Mouse (Mus musculus) liver, adult 2 months (tissue): ENCODE measurements around the gene Asb15. TPM values are rescaled to one million over a fixed set of nuclear protein-coding genes. Genes with fewer than 3 reads are reported as not detected.

Experiments used
- DNase-seq: peaks from one replicate; pipeline ENCODE4 v3.0.0-alpha.2; 2011; ENCODE audit warnings: low read depth, low spot score; ENCODE audit errors: extremely low read depth
- H3K27ac ChIP-seq: fragments of 200-500 bp; replicated peaks from 2 replicates; pipeline ENCODE4 v1.5.1; 2012; ENCODE audit warnings: low read depth, mild to moderate bottlenecking, control low read depth, inconsistent platforms, low read length; ENCODE audit not compliant: insufficient read depth
- H3K27me3 ChIP-seq: fragments of 200-500 bp; 2 replicates; pipeline ENCODE4 v1.6.1; 2012; ENCODE audit warnings: mild to moderate bottlenecking, moderate library complexity, low read length, inconsistent platforms; ENCODE audit not compliant: control insufficient read depth, insufficient read depth
- H3K36me3 ChIP-seq: fragments of 200-500 bp; 2 replicates; pipeline ENCODE4 v1.6.1; 2012; ENCODE audit warnings: low read length, inconsistent platforms; ENCODE audit not compliant: control insufficient read depth, insufficient read depth
- H3K4me1 ChIP-seq: fragments of 200-500 bp; 2 replicates; pipeline ENCODE4 v1.6.1; 2011; ENCODE audit warnings: low read length; ENCODE audit not compliant: control insufficient read depth, insufficient read depth
- H3K4me3 ChIP-seq: fragments of 200-500 bp; 2 replicates; pipeline ENCODE4 v1.5.1; 2011; ENCODE audit warnings: low read depth, mild to moderate bottlenecking, control low read depth, low read length, moderate library complexity; ENCODE audit not compliant: insufficient read depth
- H3K79me2 ChIP-seq: fragments of 200-500 bp; 2 replicates; pipeline ENCODE4 v1.6.1; 2012; ENCODE audit warnings: inconsistent platforms, mild to moderate bottlenecking, low read length, moderate library complexity; ENCODE audit not compliant: control insufficient read depth, insufficient read depth
- H3K9ac ChIP-seq: fragments of 200-500 bp; 2 replicates; pipeline ENCODE4 v1.6.1; 2012; ENCODE audit warnings: low read depth, mild to moderate bottlenecking, control low read depth, inconsistent platforms, low read length
- CTCF ChIP-seq: fragments of 200-500 bp; IDR thresholded peaks from 2 replicates; pipeline ENCODE4 v1.5.1; 2011; ENCODE audit warnings: low read depth, low read length, control low read depth
- POLR2A ChIP-seq: fragments of 200-500 bp; IDR thresholded peaks from 2 replicates; pipeline ENCODE4 v1.6.1; 2011; ENCODE audit warnings: low read length, control low read depth; ENCODE audit not compliant: insufficient read depth; ENCODE audit errors: extremely low read depth
- WGBS: fragments of 180-500 bp; shearing (Covaris S2); methylation state at CpG from one replicate; pipeline ENCODE4 v1.1.7; 2018; 5-methylcytosine and 5-hydroxymethylcytosine counted together
- polyA plus RNA-seq: library from polyadenylated mRNA; depleted of rRNA; stranded (reverse); fragments of >200 nt; gene quantifications from 2 replicates; pipeline ENCODE4 v1.2.3, GENCODE M21; 2012; rRNA removed
- total RNA-seq: library from RNA; depleted of rRNA; stranded (reverse); fragments of >200 nt; gene quantifications from 2 replicates; pipeline ENCODE4 v1.2.3, GENCODE M21; 2014; rRNA removed

Asb15 gene
- total RNA-seq (not detected in 2 replicates), polyA plus RNA-seq (not detected in 2 replicates)

DNA sequence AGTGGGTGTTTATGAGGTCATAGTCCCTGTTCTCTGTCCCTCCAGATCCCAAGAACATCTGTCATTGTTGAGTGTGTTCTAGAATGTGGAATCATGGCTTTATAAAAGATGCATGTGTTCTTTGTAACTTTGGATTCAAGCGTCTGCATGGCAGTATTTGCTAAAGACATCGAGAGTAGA lies at the start of gene Asb15:
Asb15 (plus strand) TSS at position 81 of the 180 bp plus-strand sequence.
- 28% methylated on average over 2 of the region's 2 CpGs for WGBS
- Histone ChIP-seq H3K9ac (peak within 1 kb of the TSS; percentile 91), H3K27me3 (no peaks in the 10 kb centered on the region), H3K4me1 (peaks cover 3% of the 10 kb centered on the region), H3K36me3 (peaks cover 1% of the 10 kb centered on the region; the same call in 1 of the 2 replicates), H3K4me3 (peak within 1 kb of the TSS; percentile 94), H3K27ac (peak within 1 kb of the TSS; percentile 81), H3K79me2 (peaks cover 6% of the 10 kb centered on the region; the same call in 1 of the 2 replicates)
- no peak for TF ChIP-seq CTCF
- no peak for TF ChIP-seq POLR2A
- DNase-seq: no peak

DNA sequence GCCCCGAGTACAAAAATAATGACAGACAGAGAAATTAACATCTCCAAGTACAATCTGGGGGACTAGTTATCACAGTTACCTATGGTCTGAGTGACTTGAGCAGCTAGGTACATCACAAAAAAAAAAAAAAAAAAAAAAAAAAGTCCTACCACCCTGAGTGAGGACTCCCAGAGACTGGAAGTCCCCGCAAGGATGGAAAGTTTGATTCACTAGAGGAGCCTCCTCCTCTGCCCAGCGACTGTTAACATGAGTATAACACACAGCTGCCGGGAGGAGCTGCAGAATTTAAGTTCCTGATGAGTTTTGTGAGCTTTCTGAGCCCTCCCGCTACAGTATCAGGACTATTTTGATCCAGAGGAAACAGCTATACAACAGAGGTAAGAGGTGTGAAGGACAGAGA lies 41.4 kb upstream of the Asb15 start:
- no peak overlapping the region for H3K4me3 ChIP-seq
- H3K27ac ChIP-seq: no peak overlapping the region
- H3K9ac ChIP-seq: no peak overlapping the region
- no peaks in the 10 kb centered on the region for H3K4me1 ChIP-seq
- TF ChIP-seq POLR2A: no peak
- 64% methylated on average over 5 of the region's 5 CpGs for WGBS
- DNase-seq: no peak
- no peaks in the 10 kb centered on the region for H3K36me3 ChIP-seq
- no peaks in the 10 kb centered on the region for H3K79me2 ChIP-seq
- H3K27me3 ChIP-seq: no peaks in the 10 kb centered on the region

DNA sequence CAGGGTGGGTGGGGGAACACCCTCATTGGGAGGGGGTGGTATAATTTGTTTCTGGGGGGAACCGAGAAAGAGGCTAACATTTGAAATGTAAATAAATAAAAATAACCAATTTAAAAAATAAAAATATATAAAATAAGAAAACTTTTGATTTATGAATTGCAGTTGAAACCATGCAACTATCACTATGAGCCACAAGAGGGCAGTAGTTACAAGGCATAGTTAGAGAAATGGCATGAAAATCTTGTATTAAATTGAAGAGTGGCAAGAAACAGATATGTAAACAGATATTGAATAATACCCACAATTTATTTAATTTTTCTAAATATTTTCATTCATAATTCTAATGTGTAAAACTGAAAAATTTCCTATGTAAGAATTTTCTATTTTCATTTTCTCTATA lies 37.6 kb upstream of the Asb15 start:
- no peaks in the 10 kb centered on the region for H3K79me2 ChIP-seq
- no peak overlapping the region for H3K27ac ChIP-seq
- no peaks in the 10 kb centered on the region for H3K4me1 ChIP-seq
- H3K27me3 ChIP-seq: no peaks in the 10 kb centered on the region
- WGBS: 8% methylated on average over 1 of the region's 1 CpGs
- TF ChIP-seq POLR2A: no peak
- peak; percentile 46 for TF ChIP-seq CTCF
- H3K36me3 ChIP-seq: no peaks in the 10 kb centered on the region
- DNase-seq: peak; percentile 20
- no peak overlapping the region for H3K9ac ChIP-seq
- H3K4me3 ChIP-seq: no peak overlapping the region

DNA sequence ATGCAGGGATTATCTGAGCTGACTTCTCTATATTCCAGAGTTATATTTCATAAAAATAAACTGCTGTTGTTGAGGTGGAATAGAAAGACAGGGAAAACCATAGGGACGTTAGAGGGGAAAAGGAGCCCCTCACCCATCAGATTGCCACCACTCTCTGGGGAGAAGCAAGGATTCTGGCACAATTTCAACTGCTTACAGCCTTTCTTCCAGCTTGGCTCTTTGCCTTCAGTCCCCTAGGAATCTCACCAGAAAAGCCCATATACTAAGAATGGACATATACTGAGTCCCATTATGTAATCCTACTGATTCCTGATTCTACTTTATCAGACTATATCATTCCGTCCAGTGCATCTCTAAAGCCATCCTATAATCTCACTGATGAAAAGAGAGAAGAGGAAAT lies 23.8 kb upstream of the Asb15 start:
- Histone ChIP-seq H3K27me3 (no peaks in the 10 kb centered on the region), H3K4me1 (no peaks in the 10 kb centered on the region), H3K4me3 (no peak overlapping the region), H3K79me2 (no peaks in the 10 kb centered on the region), H3K36me3 (no peaks in the 10 kb centered on the region), H3K27ac (no peak overlapping the region), H3K9ac (no peak overlapping the region)
- TF ChIP-seq POLR2A (no peak), CTCF (no peak)
- WGBS: 75% methylated on average over 2 of the region's 2 CpGs
- DNase-seq: no peak

DNA sequence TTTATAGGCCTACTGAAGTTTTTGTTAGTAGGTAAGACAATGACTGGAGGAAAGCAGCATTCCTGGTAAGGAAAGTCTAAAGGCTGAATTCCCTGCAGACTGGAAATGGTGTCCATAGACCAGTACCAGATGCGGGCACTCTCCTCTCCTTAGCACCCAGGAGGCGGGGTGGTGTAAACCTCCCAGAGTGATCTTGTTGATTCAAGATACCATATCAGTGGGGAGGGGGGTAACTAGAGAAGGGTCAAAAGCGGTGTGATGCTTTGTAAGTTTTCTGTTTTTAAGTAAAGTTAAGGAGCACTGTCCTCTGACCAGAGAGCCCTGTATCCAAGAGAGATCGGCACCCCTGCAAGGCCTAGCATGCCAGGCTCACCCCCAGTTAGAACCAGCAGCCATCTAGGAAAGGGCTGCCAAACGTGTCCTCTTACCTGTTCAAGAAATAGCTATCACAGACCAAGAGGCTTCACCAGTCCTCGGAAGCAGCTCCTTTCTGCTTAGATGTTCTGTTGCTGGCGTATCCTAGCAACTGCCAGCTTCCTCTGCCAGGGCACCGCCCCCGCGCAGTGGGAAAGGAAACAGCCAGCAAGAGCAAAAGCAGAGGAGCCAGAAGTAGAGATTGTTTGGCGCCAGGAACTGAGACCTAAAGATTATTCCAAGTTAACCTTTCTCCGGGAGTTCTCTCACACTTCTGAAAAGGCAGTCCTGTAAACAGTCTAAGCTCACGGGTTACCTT lies 13.2 kb upstream of the Asb15 start, which contains the start of gene Iqub:
Iqub (minus strand) TSS at position 516 of the 733 bp plus-strand sequence.
- Histone ChIP-seq H3K27me3 (no peaks in the 10 kb centered on the region), H3K36me3 (peaks cover 12% of the 10 kb centered on the region), H3K79me2 (no peaks in the 10 kb centered on the region), H3K9ac (no peak within 1 kb of the TSS), H3K27ac (no peak within 1 kb of the TSS), H3K4me3 (no peak within 1 kb of the TSS), H3K4me1 (no peaks in the 10 kb centered on the region)
- DNase-seq: peak; percentile 20
- WGBS: 24% methylated on average over 13 of the region's 13 CpGs
- TF ChIP-seq POLR2A (no peak), CTCF (no peak)

DNA sequence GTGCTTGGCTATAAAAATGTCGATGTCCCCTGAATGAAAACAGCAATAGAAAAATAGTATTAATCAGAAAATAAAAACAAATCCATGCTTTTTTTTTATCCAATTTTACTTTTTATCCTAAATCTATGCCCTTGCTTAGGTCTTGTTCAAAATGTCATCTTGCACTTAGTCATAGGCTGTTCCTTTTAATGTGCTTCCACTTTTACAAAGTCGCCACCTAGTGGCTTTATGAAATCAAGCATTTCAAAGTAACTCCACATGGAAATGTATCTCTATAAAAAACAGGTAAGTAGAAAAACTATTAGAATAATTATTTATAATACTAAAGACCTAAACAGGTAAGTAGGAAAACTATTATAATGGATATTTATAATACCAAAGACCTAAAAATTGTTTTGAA lies 11.7 kb upstream of the Asb15 start:
- H3K9ac ChIP-seq: no peak overlapping the region
- H3K36me3 ChIP-seq: peaks cover 23% of the 10 kb centered on the region
- WGBS: 46% methylated on average over 2 of the region's 2 CpGs
- TF ChIP-seq POLR2A (no peak), CTCF (peak; percentile 42; the same call in 1 of the 2 replicates)
- H3K79me2 ChIP-seq: no peaks in the 10 kb centered on the region
- peak; percentile 30 for DNase-seq
- H3K27ac ChIP-seq: no peak overlapping the region
- no peak overlapping the region for H3K4me3 ChIP-seq
- H3K27me3 ChIP-seq: no peaks in the 10 kb centered on the region
- H3K4me1 ChIP-seq: no peaks in the 10 kb centered on the region
